Mouse (Mus musculus): ENCODE results near the gene Parp6. TPM values are rescaled to one million over a fixed set of nuclear protein-coding genes. Genes with fewer than 3 reads are reported as not detected.

The Parp6 gene
- polyA plus RNA-seq, 2 experiments = 1.9 to 5.2 TPM

GRCm38 (mm10) chr9:59660421-59660820 is 43.3 kb downstream of the Parp6 start:
- H3K4me1 ChIP-seq (replicated peaks; ENCODE audit: control insufficient read depth in 2 of 2, insufficient read depth in 2 of 2, low read length in 1 of 2) = peaks cover 12 to 22% of the 10 kb centered on the region in 2 experiments; a peak in 3 of 4 replicates
- H3K27me3 ChIP-seq (ENCODE audit: control insufficient read depth, insufficient read depth, low read length) = peaks cover 39% of the 10 kb centered on the region
- ATAC-seq (ENCODE audit: insufficient read depth) = no peak
- H3K36me3 ChIP-seq (replicated peaks; ENCODE audit: control insufficient read depth, insufficient read depth, low read depth) = no peaks in the 10 kb centered on the region
- no peak overlapping the region for H3K9ac ChIP-seq (replicated peaks)
- H3K9me3 ChIP-seq (ENCODE audit: control insufficient read depth, low read length) = no peaks in the 10 kb centered on the region
- no peak overlapping the region; the same call in 1 of the 2 replicates for H3K4me2 ChIP-seq (ENCODE audit: low read depth)
- TF ChIP-seq EP300 (IDR thresholded peaks at IDR 0.05; ENCODE audit: low read depth) = no peak
- no peak for TF ChIP-seq CTCF (IDR thresholded peaks at IDR 0.05; ENCODE audit: low read depth)
- DNase-seq (ENCODE audit: low read depth in 3 of 3, low spot score in 3 of 3) = no peak
- no peak overlapping the region for H3K4me3 ChIP-seq (ENCODE audit: insufficient read depth in 1 of 2, low read depth in 2 of 2, low read length in 2 of 2)
- H3K27ac ChIP-seq = no peak overlapping the region
- WGBS (ENCODE audit: insufficient replicate concordance) = 38% methylated on average over 10 of the region's 10 CpGs

- H3K27ac ChIP-seq = no peak overlapping the region
- peaks cover 34% of the 10 kb centered on the region for H3K27me3 ChIP-seq (ENCODE audit: control insufficient read depth, insufficient read depth, low read length)
- H3K36me3 ChIP-seq (replicated peaks; ENCODE audit: control insufficient read depth, insufficient read depth, low read depth) = no peaks in the 10 kb centered on the region
- peaks cover 12 to 19% of the 10 kb centered on the region in 2 experiments; a peak in 3 of 4 replicates for H3K4me1 ChIP-seq (replicated peaks; ENCODE audit: control insufficient read depth in 2 of 2, insufficient read depth in 2 of 2, low read length in 1 of 2)
- no peak overlapping the region for H3K9ac ChIP-seq (replicated peaks)
- ATAC-seq (ENCODE audit: insufficient read depth) = peak; percentile 60
- no peaks in the 10 kb centered on the region for H3K9me3 ChIP-seq (ENCODE audit: control insufficient read depth, low read length)
- H3K4me3 ChIP-seq (ENCODE audit: insufficient read depth in 1 of 2, low read depth in 2 of 2, low read length in 2 of 2) = no peak overlapping the region
- no peak for TF ChIP-seq CTCF (IDR thresholded peaks at IDR 0.05; ENCODE audit: low read depth)
- TF ChIP-seq EP300 (IDR thresholded peaks at IDR 0.05; ENCODE audit: low read depth) = no peak
- 31% methylated on average over 6 of the region's 6 CpGs for WGBS (ENCODE audit: insufficient replicate concordance)
- H3K4me2 ChIP-seq (ENCODE audit: low read depth) = 0 out of 2 replicates have a peak overlapping the region, but pooled peaks have one; percentile 8
- no peak for DNase-seq (ENCODE audit: low read depth in 3 of 3, low spot score in 3 of 3)
Measured at GRCm38 (mm10) chr9:59661298-59661975, 44.4 kb downstream of the Parp6 start.

DNA sequence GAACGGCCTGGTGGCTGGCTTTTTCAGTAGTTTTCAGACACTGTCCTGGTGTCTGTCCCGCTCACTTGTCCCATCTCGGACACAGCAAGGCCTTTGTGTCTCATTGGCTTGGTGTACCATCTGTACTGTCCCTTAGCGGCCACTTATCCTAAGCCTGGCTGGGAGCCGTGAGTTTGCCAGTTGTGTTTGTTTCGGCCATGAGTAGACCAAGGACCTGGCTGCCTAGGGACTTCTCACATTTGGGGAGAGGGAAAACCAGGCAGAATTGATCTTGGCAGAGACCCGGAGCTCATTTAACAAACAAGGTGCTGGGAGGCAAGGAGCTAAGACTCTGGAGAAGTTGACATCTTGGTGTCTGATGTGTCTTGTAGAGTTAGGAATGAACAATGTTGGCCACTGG is 46.1 kb downstream of the Parp6 start:
- Histone ChIP-seq H3K4me2 (ENCODE audit: low read depth) (no peak overlapping the region), H3K27ac (no peak overlapping the region), H3K4me3 (ENCODE audit: insufficient read depth in 1 of 2, low read depth in 2 of 2, low read length in 2 of 2) (no peak overlapping the region), H3K4me1 (replicated peaks; ENCODE audit: control insufficient read depth in 2 of 2, insufficient read depth in 2 of 2, low read length in 1 of 2) (peaks cover 12 to 19% of the 10 kb centered on the region in 2 experiments; a peak in 3 of 4 replicates), H3K9me3 (ENCODE audit: control insufficient read depth, low read length) (no peaks in the 10 kb centered on the region), H3K36me3 (replicated peaks; ENCODE audit: control insufficient read depth, insufficient read depth, low read depth) (no peaks in the 10 kb centered on the region), H3K9ac (replicated peaks) (no peak overlapping the region), H3K27me3 (ENCODE audit: control insufficient read depth, insufficient read depth, low read length) (peaks cover 19% of the 10 kb centered on the region)
- DNase-seq (ENCODE audit: low read depth in 3 of 3, low spot score in 3 of 3) (no peak), ATAC-seq (ENCODE audit: insufficient read depth) (no peak)
- TF ChIP-seq CTCF (IDR thresholded peaks at IDR 0.05; ENCODE audit: low read depth) = no peak
- 74% methylated on average over 7 of the region's 7 CpGs for WGBS (ENCODE audit: insufficient replicate concordance)

GRCm38 (mm10) chr9:59663957-59664356 is 46.9 kb downstream of the Parp6 start:
- Histone ChIP-seq H3K4me2 (ENCODE audit: low read depth) (no peak overlapping the region), H3K27me3 (ENCODE audit: control insufficient read depth, insufficient read depth, low read length) (peaks cover 13% of the 10 kb centered on the region), H3K4me3 (ENCODE audit: insufficient read depth in 1 of 2, low read depth in 2 of 2, low read length in 2 of 2) (no peak overlapping the region), H3K27ac (no peak overlapping the region), H3K9ac (replicated peaks) (no peak overlapping the region), H3K4me1 (replicated peaks; ENCODE audit: control insufficient read depth in 2 of 2, insufficient read depth in 2 of 2, low read length in 1 of 2) (peaks cover 12 to 17% of the 10 kb centered on the region in 2 experiments; a peak in 3 of 4 replicates), H3K36me3 (replicated peaks; ENCODE audit: control insufficient read depth, insufficient read depth, low read depth) (no peaks in the 10 kb centered on the region; the same call in 1 of the 2 replicates), H3K9me3 (ENCODE audit: control insufficient read depth, low read length) (no peaks in the 10 kb centered on the region)
- TF ChIP-seq EP300 (IDR thresholded peaks at IDR 0.05; ENCODE audit: low read depth) (no peak), CTCF (IDR thresholded peaks at IDR 0.05; ENCODE audit: low read depth) (no peak)
- no peak for DNase-seq (ENCODE audit: low read depth in 3 of 3, low spot score in 3 of 3)
- no peak for ATAC-seq (ENCODE audit: insufficient read depth)
- 63% methylated on average over 3 of the region's 3 CpGs for WGBS (ENCODE audit: insufficient replicate concordance)

GRCm38 (mm10) chr9:59664664-59665256 is 47.7 kb downstream of the Parp6 start:
- Histone ChIP-seq H3K27ac (no peak overlapping the region), H3K9me3 (ENCODE audit: control insufficient read depth, low read length) (no peaks in the 10 kb centered on the region), H3K4me3 (ENCODE audit: insufficient read depth in 1 of 2, low read depth in 2 of 2, low read length in 2 of 2) (no peak overlapping the region), H3K4me1 (replicated peaks; ENCODE audit: control insufficient read depth in 2 of 2, insufficient read depth in 2 of 2, low read length in 1 of 2) (peaks cover 12 to 13% of the 10 kb centered on the region in 2 experiments; a peak in 3 of 4 replicates), H3K4me2 (ENCODE audit: low read depth) (no peak overlapping the region), H3K36me3 (replicated peaks; ENCODE audit: control insufficient read depth, insufficient read depth, low read depth) (no peaks in the 10 kb centered on the region; the same call in 1 of the 2 replicates), H3K9ac (replicated peaks) (no peak overlapping the region), H3K27me3 (ENCODE audit: control insufficient read depth, insufficient read depth, low read length) (peaks cover 9% of the 10 kb centered on the region)
- DNase-seq (ENCODE audit: low read depth in 3 of 3, low spot score in 3 of 3) = no peak
- no peak for TF ChIP-seq CTCF (IDR thresholded peaks at IDR 0.05; ENCODE audit: low read depth)
- TF ChIP-seq EP300 (IDR thresholded peaks at IDR 0.05; ENCODE audit: low read depth) = no peak
- ATAC-seq (ENCODE audit: insufficient read depth) = no peak
- 71% methylated on average over 4 of the region's 4 CpGs for WGBS (ENCODE audit: insufficient replicate concordance)
